7 mouse cellular contexts compared by ENCODE assay signal in genomic region chr3:88719098-88719497, GRCm38 (mm10). TPM values are rescaled to one million over a fixed set of nuclear protein-coding genes. Genes with fewer than 3 reads are reported as not detected.
DNase-seq lines count a peak whose midpoint lies in the region; TF ChIP-seq lines count a peak whose summit lies in the region.

No protein-coding gene starts in this region.

- no peak overlapping the region for H3ac ChIP-seq in myocyte (ENCODE audit: control insufficient read depth, insufficient read length)

- H3K36me3 ChIP-seq in myocyte (ENCODE audit: control insufficient read depth, insufficient read depth): peaks cover 22% of the 10 kb centered on the region

- TF ChIP-seq POLR2A in myocyte (IDR thresholded peaks at IDR 0.05; ENCODE audit: insufficient read length, low read depth): peak; percentile 29

- H3K4me3 ChIP-seq in myocyte: peak overlapping the region; percentile 91

- peak; percentile 41 for DNase-seq in retina, postnatal 1 day
- DNase-seq in retina, embryonic 14.5 days (ENCODE audit: low spot score): no peak
- peak; percentile 47 to 58 for DNase-seq in cerebellum, postnatal 25 days
- peak; percentile 75 to 82 for DNase-seq in kidney, adult 8-10 months
- DNase-seq in layer of hippocampus, adult 9-11 months: no peak
- no peak for DNase-seq in urinary bladder, adult 2 months (ENCODE audit: low spot score)

- no peaks in the 10 kb centered on the region for H3K27me3 ChIP-seq in myocyte (ENCODE audit: control insufficient read depth, insufficient read depth, insufficient read length)

- peak overlapping the region; percentile 35 for H3K4me2 ChIP-seq in myocyte (ENCODE audit: low read depth)

- peaks cover 27% of the 10 kb centered on the region for H3K79me2 ChIP-seq in myocyte (ENCODE audit: control insufficient read depth, insufficient read depth)

TF ChIP-seq in myocyte, 11 proteins besides CTCF, POLR2A, EP300 and RAD21:
- peak; percentile 61 for TF ChIP-seq USF1 (IDR thresholded peaks at IDR 0.05; ENCODE audit: low read depth)
- TF ChIP-seq REST (IDR thresholded peaks at IDR 0.05; ENCODE audit: insufficient read depth, insufficient read length): no peak

RNA-seq across cellular contexts. Expression of gene Rit1, which starts 2.5 kb away (rescaled TPM):
- 62.3 TPM for polyA plus RNA-seq in myocyte (2012; fragmentation: generic; extraction: Trizol)
- 81.4 and 89.3 TPM in 2 replicates for polyA plus RNA-seq in urinary bladder, adult 2 months (2012; rRNA removed)

RNA-seq across cellular contexts. Expression of gene Khdc4, which starts 33.5 kb away (rescaled TPM):
- polyA plus RNA-seq in myocyte (2012; fragmentation: generic; extraction: Trizol): 17.2 TPM
- 76.3 and 121 TPM in 2 replicates for polyA plus RNA-seq in urinary bladder, adult 2 months (2012; rRNA removed)

RNA-seq across cellular contexts. Expression of gene Syt11, which starts 55.9 kb away (rescaled TPM):
- polyA plus RNA-seq in myocyte (2012; fragmentation: generic; extraction: Trizol): 3.1 TPM
- polyA plus RNA-seq in urinary bladder, adult 2 months (2012; rRNA removed): 9.7 and 11.3 TPM in 2 replicates

Comparison
In these comparisons a context has a peak if more than half of its experiments do, and no peak if none do; other contexts are left out.
1. DNase-seq: peak in retina, postnatal 1 day (single experiment), cerebellum, postnatal 25 days (2 of 2) and kidney, adult 8-10 months (2 of 2); none in retina, embryonic 14.5 days (single experiment), layer of hippocampus, adult 9-11 months (single experiment) and urinary bladder, adult 2 months (single experiment).